Mouse (Mus musculus) bone marrow, adult 2 months (tissue): ENCODE measurements around the gene Sf3a3.

Experiments
- CTCF ChIP-seq: fragments of 200-500 bp; IDR thresholded peaks from 2 replicates; pipeline ENCODE4 v1.5.1; 2011; ENCODE audit warnings: low read length, control low read depth; ENCODE audit not compliant: control insufficient read depth, insufficient read depth
- POLR2A ChIP-seq: fragments of 200-500 bp; IDR thresholded peaks from 2 replicates; pipeline ENCODE4 v1.6.1; 2011; ENCODE audit warnings: low read depth, mild to moderate bottlenecking, control low read depth, low read length, borderline replicate concordance; ENCODE audit not compliant: control insufficient read depth

- TF ChIP-seq CTCF = no peak
- no peak for TF ChIP-seq POLR2A
These were observed 59.4 kb downstream of the Sf3a3 start for GRCm38 (mm10) chr4:124773995-124774394.
